Mouse (Mus musculus) heart, postnatal 0 days (tissue): Measurements from ENCODE around the gene Tmem104. TPM values are rescaled to one million over a fixed set of nuclear protein-coding genes. Genes with fewer than 3 reads are reported as not detected.
A peak's percentile ranks its signal among the peaks of the same experiment; 100 is the strongest.

ENCODE experiments used
- ATAC-seq: fragments of 200-750 bp; cut with Nextera tagmentation; 2 replicates; pipeline ENCODE4 v1.8.0; 2017; ENCODE audit warnings: low read depth, moderate number of reproducible peaks, moderate library complexity; ENCODE audit not compliant: insufficient read depth
- DNase-seq: peaks from one replicate; pipeline ENCODE4 v3.0.0-alpha.2; 2016; ENCODE audit warnings: low spot score
- H3K27ac ChIP-seq: fragments of 300-500 bp; sonication (generic); 2 replicates; pipeline ENCODE4 v1.5.1; 2014; ENCODE audit warnings: low read depth, mild to moderate bottlenecking
- H3K27me3 ChIP-seq: fragments of 300-500 bp; sonication (generic); 2 replicates; pipeline ENCODE4 v1.6.1; 2014; ENCODE audit warnings: low read length, mixed read lengths; ENCODE audit not compliant: control insufficient read depth, insufficient read depth
- H3K36me3 ChIP-seq: fragments of 300-500 bp; sonication (generic); replicated peaks from 2 replicates; pipeline ENCODE4 v1.6.1; 2014; ENCODE audit warnings: low read length, mixed read lengths; ENCODE audit not compliant: control insufficient read depth, insufficient read depth
- H3K4me1 ChIP-seq: fragments of 300-500 bp; sonication (generic); 2 replicates; pipeline ENCODE4 v1.6.1; 2014; ENCODE audit warnings: antibody characterized with exemption; ENCODE audit not compliant: control insufficient read depth, insufficient read depth
- H3K4me2 ChIP-seq: fragments of 300-500 bp; sonication (generic); 2 replicates; pipeline ENCODE4 v1.6.1; 2014; ENCODE audit warnings: low read depth, mild to moderate bottlenecking, low read length, moderate library complexity
- H3K4me3 ChIP-seq: fragments of 300-500 bp; sonication (generic); 2 replicates; pipeline ENCODE4 v1.5.1; 2014; ENCODE audit warnings: low read depth, low read length
- H3K9ac ChIP-seq: fragments of 300-500 bp; sonication (generic); replicated peaks from 2 replicates; pipeline ENCODE4 v1.6.1; 2014; ENCODE audit warnings: low read depth, low read length, mixed read lengths
- H3K9me3 ChIP-seq: fragments of 300-500 bp; sonication (generic); replicated peaks from 2 replicates; pipeline ENCODE4 v1.6.1; 2016; ENCODE audit warnings: low read length; ENCODE audit not compliant: control insufficient read depth
- CTCF ChIP-seq: IDR thresholded peaks from 2 replicates; pipeline ENCODE4 v1.5.1; 2016; ENCODE audit warnings: antibody characterized with exemption, control low read depth, low read depth
- EP300 ChIP-seq: IDR thresholded peaks from 2 replicates; pipeline ENCODE4 v1.6.1; 2016; ENCODE audit warnings: antibody characterized with exemption, low read depth
- WGBS: fragments of 180-500 bp; shearing (Covaris S2); extraction: QIAGEN DNeasy Blood & Tissue Kit; methylation state at CpG from one replicate; pipeline ENCODE4 v1.1.7; 2014; 5-methylcytosine and 5-hydroxymethylcytosine counted together
- polyA plus RNA-seq: library from polyadenylated mRNA; unstranded; fragments of >200 nt; fragmentation: Nextera tagmentation; extraction: Ambion mirVana; gene quantifications from 2 replicates; pipeline ENCODE4 v1.2.1, GENCODE M21; 2015
- total RNA-seq: library from RNA; depleted of rRNA; stranded (reverse); fragments of >200 nt; gene quantifications from 2 replicates; pipeline ENCODE4 v1.2.3, GENCODE M21; 2014; ENCODE audit warnings: low replicate concordance

Gene Tmem104
- total and polyA plus RNA-seq, 2 experiments from 2014 or later: 4.1 to 6.4 TPM

GRCm38 (mm10) chr11:115262954-115263353, 75.7 kb downstream of the Tmem104 start:
- Histone ChIP-seq H3K36me3 (no peaks in the 10 kb centered on the region), H3K27ac (no peak overlapping the region), H3K4me1 (peaks cover 13% of the 10 kb centered on the region; the same call in 1 of the 2 replicates), H3K9ac (no peak overlapping the region), H3K4me3 (no peak overlapping the region), H3K9me3 (no peaks in the 10 kb centered on the region), H3K4me2 (no peak overlapping the region), H3K27me3 (peaks cover 100% of the 10 kb centered on the region)
- TF ChIP-seq CTCF (no peak), EP300 (no peak)
- 61% methylated on average over 11 of the region's 11 CpGs for WGBS
- ATAC-seq: no peak
- DNase-seq: no peak

DNA sequence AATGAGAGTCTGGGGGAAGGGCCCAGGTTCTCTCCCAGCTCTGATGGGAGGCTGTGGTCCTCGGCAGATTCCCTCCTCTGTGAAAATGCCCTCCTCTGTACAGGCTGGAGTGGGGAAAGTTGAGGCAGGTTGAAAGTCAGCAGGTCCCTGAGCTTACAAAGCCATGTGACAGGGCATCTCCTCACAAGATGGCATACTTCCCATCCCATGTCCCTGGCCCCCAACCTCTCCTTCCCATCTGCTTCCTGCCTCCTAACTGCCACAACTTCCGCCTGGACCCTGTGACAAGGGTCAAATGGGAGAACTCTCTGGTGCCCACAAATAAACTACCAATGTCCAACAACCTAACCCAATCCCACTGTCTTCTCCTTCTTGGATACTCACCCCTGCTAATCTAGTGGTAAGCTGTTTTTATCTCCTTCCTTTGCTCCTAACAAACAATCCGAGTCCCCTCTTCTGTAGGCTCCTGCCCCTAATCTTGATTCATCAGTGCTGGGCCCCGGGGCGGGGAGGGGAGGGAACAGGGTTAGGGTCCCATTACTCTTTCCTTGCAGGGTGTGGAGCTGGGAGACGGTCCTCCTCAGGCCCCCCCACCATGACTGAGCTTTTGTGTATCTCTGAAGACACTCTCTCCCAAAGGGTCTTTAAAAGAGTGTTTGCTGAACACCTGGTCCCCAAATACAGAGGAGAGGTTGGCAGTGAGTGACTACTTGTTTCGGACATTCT, 77.0 kb downstream of the Tmem104 start:
- Histone ChIP-seq H3K9me3 (no peaks in the 10 kb centered on the region), H3K9ac (no peak overlapping the region), H3K27ac (no peak overlapping the region), H3K4me2 (no peak overlapping the region), H3K4me1 (peaks cover 13% of the 10 kb centered on the region; the same call in 1 of the 2 replicates), H3K27me3 (peaks cover 94% of the 10 kb centered on the region), H3K36me3 (peaks cover 6% of the 10 kb centered on the region; the same call in 1 of the 2 replicates), H3K4me3 (no peak overlapping the region)
- TF ChIP-seq EP300 (no peak), CTCF (no peak)
- ATAC-seq: no peak
- DNase-seq: no peak
- WGBS: 69% methylated on average over 7 of the region's 7 CpGs

DNA sequence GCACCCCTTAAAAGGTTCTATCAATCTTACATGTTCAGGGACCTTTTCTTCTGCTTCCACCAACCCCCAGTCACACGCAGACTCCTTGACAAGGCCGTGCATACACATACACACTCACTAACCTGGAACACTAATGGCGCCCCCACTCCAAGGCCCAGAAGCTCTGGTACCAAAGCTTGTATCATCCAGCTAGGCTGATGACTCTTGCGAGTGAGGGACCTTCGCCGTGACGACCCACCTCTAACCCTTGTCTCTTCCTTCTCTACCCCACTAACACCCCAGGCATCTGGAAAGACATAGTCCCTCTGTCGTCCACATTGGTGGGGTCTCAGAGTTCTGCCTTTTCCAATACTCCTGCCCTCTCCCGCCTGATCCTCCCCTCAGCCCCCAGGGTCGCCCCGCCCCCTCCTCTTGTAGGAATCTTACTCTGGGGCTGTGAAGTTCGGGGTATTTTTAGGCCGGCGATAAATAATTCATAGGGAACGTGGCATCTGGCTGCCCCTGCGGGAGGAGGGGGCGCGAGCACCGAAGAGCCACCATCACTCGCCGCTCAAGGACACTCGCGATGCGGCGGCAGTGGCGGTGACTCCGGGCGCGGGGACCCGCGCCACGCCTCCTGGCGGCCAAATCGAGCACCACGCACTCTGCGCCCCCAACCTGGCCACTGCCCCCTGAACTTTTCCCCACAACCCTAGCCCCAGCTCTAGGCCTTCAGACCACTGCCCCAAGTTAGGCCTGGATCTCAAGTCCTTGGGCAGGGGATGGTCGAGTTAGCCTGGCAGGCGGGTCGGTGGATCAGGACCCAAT, 77.8 kb downstream of the Tmem104 start:
- Histone ChIP-seq H3K4me2 (peak overlapping the region; percentile 42), H3K27ac (no peak overlapping the region), H3K9me3 (no peaks in the 10 kb centered on the region), H3K4me3 (peak overlapping the region; percentile 48; the same call in 1 of the 2 replicates), H3K36me3 (peaks cover 6% of the 10 kb centered on the region; the same call in 1 of the 2 replicates), H3K27me3 (peaks cover 86% of the 10 kb centered on the region), H3K9ac (no peak overlapping the region), H3K4me1 (peaks cover 13% of the 10 kb centered on the region; the same call in 1 of the 2 replicates)
- TF ChIP-seq CTCF (peak; percentile 44), EP300 (no peak)
- 9% methylated on average over 39 of the region's 39 CpGs for WGBS
- DNase-seq (no peak), ATAC-seq (no peak)

GRCm38 (mm10) chr11:115265771-115266399, 78.6 kb downstream of the Tmem104 start:
- 6% methylated on average over 20 of the region's 20 CpGs for WGBS
- Histone ChIP-seq H3K4me3 (peak overlapping the region; percentile 48), H3K27ac (no peak overlapping the region), H3K4me1 (peaks cover 13% of the 10 kb centered on the region; the same call in 1 of the 2 replicates), H3K36me3 (peaks cover 6% of the 10 kb centered on the region; the same call in 1 of the 2 replicates), H3K27me3 (peaks cover 78% of the 10 kb centered on the region), H3K9me3 (no peaks in the 10 kb centered on the region), H3K9ac (no peak overlapping the region), H3K4me2 (0 out of 2 replicates have a peak overlapping the region, but pooled peaks have one; percentile 65)
- no peak for ATAC-seq
- TF ChIP-seq EP300 (no peak), CTCF (no peak)
- DNase-seq: no peak

GRCm38 (mm10) chr11:115266400-115266778, 79.1 kb downstream of the Tmem104 start:
- Histone ChIP-seq H3K27ac (no peak overlapping the region), H3K4me1 (peaks cover 13% of the 10 kb centered on the region; the same call in 1 of the 2 replicates), H3K36me3 (peaks cover 6% of the 10 kb centered on the region; the same call in 1 of the 2 replicates), H3K9me3 (no peaks in the 10 kb centered on the region), H3K9ac (no peak overlapping the region), H3K4me3 (peak overlapping the region; percentile 48), H3K27me3 (peaks cover 73% of the 10 kb centered on the region), H3K4me2 (peak overlapping the region; percentile 65)
- DNase-seq: no peak
- no peak for ATAC-seq
- no peak for TF ChIP-seq CTCF
- 4% methylated on average over 22 of the region's 22 CpGs for WGBS
